Mouse (Mus musculus) bone marrow, adult 2 months (tissue): ENCODE results near the gene Crkl.

Experiments used
- CTCF ChIP-seq: fragments of 200-500 bp; IDR thresholded peaks from 2 replicates; pipeline ENCODE4 v1.5.1; 2011; ENCODE audit warnings: low read length, control low read depth; ENCODE audit not compliant: control insufficient read depth, insufficient read depth
- POLR2A ChIP-seq: fragments of 200-500 bp; IDR thresholded peaks from 2 replicates; pipeline ENCODE4 v1.6.1; 2011; ENCODE audit warnings: low read depth, mild to moderate bottlenecking, control low read depth, low read length, borderline replicate concordance; ENCODE audit not compliant: control insufficient read depth

DNA sequence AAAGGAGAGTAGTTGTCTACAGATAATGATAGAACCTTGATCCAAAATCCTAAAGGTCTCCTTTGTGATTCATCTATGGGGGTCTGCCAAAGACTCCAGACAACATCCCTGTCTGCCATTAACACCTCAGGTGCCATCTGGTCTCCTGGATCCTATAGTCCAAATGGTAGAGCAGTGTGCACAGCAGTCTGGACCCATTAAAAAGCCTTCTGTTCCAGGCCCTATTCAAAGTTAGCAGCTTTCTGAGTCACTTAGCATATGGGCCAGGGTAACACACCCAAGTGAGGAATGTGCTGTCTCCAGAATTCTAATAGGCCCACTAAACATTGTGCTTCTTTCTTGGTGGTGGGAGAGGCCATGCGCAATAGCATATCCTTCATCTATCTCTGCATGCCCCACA lies 5.1 kb downstream of the Crkl start:
- no peak for TF ChIP-seq CTCF
- TF ChIP-seq POLR2A, result no peak
